Mouse (Mus musculus) heart, adult 2 months (tissue): Measurements from ENCODE around the gene Stpg1.

Experiments used
- CTCF ChIP-seq: fragments of 200-600 bp; IDR thresholded peaks from 2 replicates; pipeline ENCODE4 v1.8.1; 2022; ENCODE audit warnings: antibody characterized with exemption, mild to moderate bottlenecking, moderate library complexity
- POLR2A ChIP-seq: fragments of 200-500 bp; IDR thresholded peaks from 2 replicates; pipeline ENCODE4 v1.6.1; 2011; ENCODE audit warnings: mild to moderate bottlenecking, low read depth, low read length, control low read depth; ENCODE audit not compliant: insufficient read depth

GRCm38 (mm10) chr4:135575365-135576140, 81.0 kb downstream of the Stpg1 start:
- TF ChIP-seq CTCF, result peak; percentile 12; the same call in 1 of the 2 replicates
- TF ChIP-seq POLR2A, result no peak
